Mouse (Mus musculus) liver, adult 2 months (tissue): ENCODE measurements around the gene Olfr106-ps.

Source experiments
- CTCF ChIP-seq: fragments of 200-500 bp; IDR thresholded peaks from 2 replicates; pipeline ENCODE4 v1.5.1; 2011; ENCODE audit warnings: low read depth, low read length, control low read depth
- POLR2A ChIP-seq: fragments of 200-500 bp; IDR thresholded peaks from 2 replicates; pipeline ENCODE4 v1.6.1; 2011; ENCODE audit warnings: low read length, control low read depth; ENCODE audit not compliant: insufficient read depth; ENCODE audit errors: extremely low read depth

GRCm38 (mm10) chr17:37445180-37445579 lies 55.0 kb downstream of the Olfr106-ps start, which contains the start of gene Olfr108:
- TF ChIP-seq CTCF (no peak), POLR2A (no peak)
